Mouse (Mus musculus): ENCODE data around the gene Otub1. TPM values are rescaled to one million over a fixed set of nuclear protein-coding genes. Genes with fewer than 3 reads are reported as not detected.

Otub1 gene
- polyA plus RNA-seq, 1 experiment: 265 TPM

GRCm38 (mm10) chr19:7182273-7182949, 23.7 kb downstream of the Otub1 start:
- peaks cover 3% of the 10 kb centered on the region; the same call in 1 of the 2 replicates for H3K4me1 ChIP-seq (ENCODE audit: control insufficient read depth, insufficient read depth, low read length)
- no peak overlapping the region for H3K27ac ChIP-seq (ENCODE audit: insufficient read depth, low read length)
- no peak for TF ChIP-seq CTCF (IDR thresholded peaks at IDR 0.05; ENCODE audit: extremely low read depth, insufficient read depth, low read length)
- TF ChIP-seq POLR2A (IDR thresholded peaks at IDR 0.05; ENCODE audit: extremely low read depth, insufficient read depth, low read length): no peak
- H3K4me3 ChIP-seq (ENCODE audit: insufficient read depth, low read length): no peak overlapping the region

- H3K4me1 ChIP-seq (ENCODE audit: control insufficient read depth, insufficient read depth, low read length): 0 out of 2 replicates have a peak, but pooled peaks cover 3% of the 10 kb centered on the region
- no peak overlapping the region for H3K4me3 ChIP-seq (ENCODE audit: insufficient read depth, low read length)
- H3K27ac ChIP-seq (ENCODE audit: insufficient read depth, low read length): no peak overlapping the region
- TF ChIP-seq POLR2A (IDR thresholded peaks at IDR 0.05; ENCODE audit: extremely low read depth, insufficient read depth, low read length): no peak
- no peak for TF ChIP-seq CTCF (IDR thresholded peaks at IDR 0.05; ENCODE audit: extremely low read depth, insufficient read depth, low read length)
Observed at GRCm38 (mm10) chr19:7181496-7181895, 24.6 kb downstream of the Otub1 start.

- TF ChIP-seq POLR2A (IDR thresholded peaks at IDR 0.05; ENCODE audit: extremely low read depth, insufficient read depth, low read length) (no peak), CTCF (IDR thresholded peaks at IDR 0.05; ENCODE audit: extremely low read depth, insufficient read depth, low read length) (no peak)
Observed at GRCm38 (mm10) chr19:7180756-7181405, 25.2 kb downstream of the Otub1 start.

GRCm38 (mm10) chr19:7178841-7179452, 27.2 kb downstream of the Otub1 start:
- H3K27ac ChIP-seq (ENCODE audit: insufficient read depth, low read length): no peak overlapping the region
- 0 out of 2 replicates have a peak, but pooled peaks cover 3% of the 10 kb centered on the region for H3K4me1 ChIP-seq (ENCODE audit: control insufficient read depth, insufficient read depth, low read length)
- H3K4me3 ChIP-seq (ENCODE audit: insufficient read depth, low read length): no peak overlapping the region
- TF ChIP-seq CTCF (IDR thresholded peaks at IDR 0.05; ENCODE audit: extremely low read depth, insufficient read depth, low read length): no peak
- no peak for TF ChIP-seq POLR2A (IDR thresholded peaks at IDR 0.05; ENCODE audit: extremely low read depth, insufficient read depth, low read length)

More at GRCm38 (mm10) chr19:7180756-7181405, 25.2 kb downstream of the Otub1 start:
- no peak overlapping the region for H3K4me3 ChIP-seq (ENCODE audit: insufficient read depth, low read length)
- H3K4me1 ChIP-seq (ENCODE audit: control insufficient read depth, insufficient read depth, low read length): 0 out of 2 replicates have a peak, but pooled peaks cover 3% of the 10 kb centered on the region
- no peak overlapping the region for H3K27ac ChIP-seq (ENCODE audit: insufficient read depth, low read length)

GRCm38 (mm10) chr19:7177804-7178511, 28.2 kb downstream of the Otub1 start:
- TF ChIP-seq CTCF (IDR thresholded peaks at IDR 0.05; ENCODE audit: extremely low read depth, insufficient read depth, low read length): no peak
- Histone ChIP-seq H3K4me1 (ENCODE audit: control insufficient read depth, insufficient read depth, low read length) (0 out of 2 replicates have a peak, but pooled peaks cover 3% of the 10 kb centered on the region), H3K27ac (ENCODE audit: insufficient read depth, low read length) (no peak overlapping the region), H3K4me3 (ENCODE audit: insufficient read depth, low read length) (no peak overlapping the region)

- H3K4me1 ChIP-seq (ENCODE audit: control insufficient read depth, insufficient read depth, low read length): 0 out of 2 replicates have a peak, but pooled peaks cover 4% of the 10 kb centered on the region
- no peak overlapping the region for H3K27ac ChIP-seq (ENCODE audit: insufficient read depth, low read length)
- H3K4me3 ChIP-seq (ENCODE audit: insufficient read depth, low read length): no peak overlapping the region
- TF ChIP-seq CTCF (IDR thresholded peaks at IDR 0.05; ENCODE audit: extremely low read depth, insufficient read depth, low read length) (no peak), POLR2A (IDR thresholded peaks at IDR 0.05; ENCODE audit: extremely low read depth, insufficient read depth, low read length) (no peak)
Observed at GRCm38 (mm10) chr19:7176041-7176696, 29.9 kb downstream of the Otub1 start.

GRCm38 (mm10) chr19:7172051-7172866, 33.9 kb downstream of the Otub1 start:
- no peak overlapping the region for H3K4me3 ChIP-seq (ENCODE audit: insufficient read depth, low read length)
- no peak overlapping the region for H3K27ac ChIP-seq (ENCODE audit: insufficient read depth, low read length)
- TF ChIP-seq POLR2A (IDR thresholded peaks at IDR 0.05; ENCODE audit: extremely low read depth, insufficient read depth, low read length) (no peak), CTCF (IDR thresholded peaks at IDR 0.05; ENCODE audit: extremely low read depth, insufficient read depth, low read length) (no peak)
- H3K4me1 ChIP-seq (ENCODE audit: control insufficient read depth, insufficient read depth, low read length): 0 out of 2 replicates have a peak, but pooled peaks cover 1% of the 10 kb centered on the region

- no peak overlapping the region for H3K4me3 ChIP-seq (ENCODE audit: insufficient read depth, low read length)
- no peak overlapping the region for H3K27ac ChIP-seq (ENCODE audit: insufficient read depth, low read length)
- TF ChIP-seq POLR2A (IDR thresholded peaks at IDR 0.05; ENCODE audit: extremely low read depth, insufficient read depth, low read length) (no peak), CTCF (IDR thresholded peaks at IDR 0.05; ENCODE audit: extremely low read depth, insufficient read depth, low read length) (no peak)
- 0 out of 2 replicates have a peak, but pooled peaks cover 1% of the 10 kb centered on the region for H3K4me1 ChIP-seq (ENCODE audit: control insufficient read depth, insufficient read depth, low read length)
Observed at GRCm38 (mm10) chr19:7171447-7171846, 34.7 kb downstream of the Otub1 start.
